Mouse (Mus musculus) hindbrain, embryonic 13.5 days (tissue): ENCODE measurements around the gene Ptdss2. TPM values are rescaled to one million over a fixed set of nuclear protein-coding genes. Genes with fewer than 3 reads are reported as not detected.
A peak's percentile ranks its signal among the peaks of the same experiment; 100 is the strongest.

Experiments used
- ATAC-seq: fragments of 200-750 bp; cut with Nextera tagmentation; 2 replicates; pipeline ENCODE4 v1.8.0; 2017; ENCODE audit warnings: moderate TSS enrichment; ENCODE audit not compliant: low FRiP score
- H3K27ac ChIP-seq: fragments of 300-500 bp; sonication (generic); 2 replicates; pipeline ENCODE4 v1.5.1; 2015; ENCODE audit warnings: inconsistent platforms, mild to moderate bottlenecking, moderate library complexity
- H3K27me3 ChIP-seq: fragments of 300-500 bp; sonication (generic); 2 replicates; pipeline ENCODE4 v1.6.1; 2015; ENCODE audit warnings: mild to moderate bottlenecking, inconsistent platforms
- H3K36me3 ChIP-seq: fragments of 300-500 bp; sonication (generic); 2 replicates; pipeline ENCODE4 v1.6.1; 2015; ENCODE audit warnings: mild to moderate bottlenecking, inconsistent platforms
- H3K4me1 ChIP-seq: fragments of 300-500 bp; sonication (generic); replicated peaks from 2 replicates; pipeline ENCODE4 v1.6.1; 2015; ENCODE audit warnings: inconsistent platforms
- H3K4me2 ChIP-seq: fragments of 300-500 bp; sonication (generic); 2 replicates; pipeline ENCODE4 v1.6.1; 2015; ENCODE audit warnings: inconsistent platforms, mild to moderate bottlenecking, moderate library complexity
- H3K4me3 ChIP-seq: fragments of 300-500 bp; sonication (generic); 2 replicates; pipeline ENCODE4 v1.5.1; 2015; ENCODE audit warnings: mild to moderate bottlenecking, inconsistent platforms
- H3K9ac ChIP-seq: fragments of 300-500 bp; sonication (generic); 2 replicates; pipeline ENCODE4 v1.6.1; 2015; ENCODE audit warnings: mild to moderate bottlenecking, inconsistent platforms
- H3K9me3 ChIP-seq: fragments of 300-500 bp; sonication (generic); 2 replicates; pipeline ENCODE4 v1.6.1; 2016; ENCODE audit warnings: inconsistent platforms
- WGBS: fragments of 180-500 bp; shearing (Covaris S2); methylation state at CpG from one replicate; pipeline ENCODE4 v1.1.7; 2015; 5-methylcytosine and 5-hydroxymethylcytosine counted together
- polyA plus RNA-seq: library from polyadenylated mRNA; unstranded; fragments of >200 nt; fragmentation: Nextera tagmentation; extraction: Ambion mirVana; gene quantifications from 2 replicates; pipeline ENCODE4 v1.2.1, GENCODE M21; 2015

The Ptdss2 gene
- polyA plus RNA-seq, 1 experiment from 2014 or later, result 83.6 TPM

DNA sequence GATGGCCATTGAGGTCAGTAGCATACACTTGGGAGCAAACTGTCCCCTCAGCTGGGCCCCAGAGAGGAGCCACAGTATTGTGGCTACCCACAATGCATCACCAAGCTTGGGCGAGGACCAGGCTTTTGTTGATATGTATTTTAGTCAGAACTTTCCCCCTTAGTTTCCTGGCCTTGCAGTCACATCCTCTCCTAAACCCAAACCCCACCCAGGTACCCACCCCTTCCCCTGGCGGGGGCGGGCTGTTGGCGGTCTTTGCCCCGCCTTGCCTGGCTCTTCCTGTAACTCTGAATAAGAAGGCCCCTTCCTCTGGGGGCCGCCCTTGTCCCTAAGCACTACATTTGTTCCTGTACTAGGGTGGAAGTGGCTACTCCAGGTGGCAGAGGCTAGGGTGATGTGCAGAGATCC, 25.5 kb upstream of the Ptdss2 start:
- no peaks in the 10 kb centered on the region for H3K36me3 ChIP-seq
- no peak for ATAC-seq
- H3K4me2 ChIP-seq, result no peak overlapping the region
- no peak overlapping the region for H3K9ac ChIP-seq
- H3K4me3 ChIP-seq, result no peak overlapping the region
- no peaks in the 10 kb centered on the region for H3K9me3 ChIP-seq
- H3K27ac ChIP-seq, result no peak overlapping the region
- H3K4me1 ChIP-seq, result peaks cover 24% of the 10 kb centered on the region
- H3K27me3 ChIP-seq, result peaks cover 72% of the 10 kb centered on the region
- 51% methylated on average over 6 of the region's 6 CpGs for WGBS

DNA sequence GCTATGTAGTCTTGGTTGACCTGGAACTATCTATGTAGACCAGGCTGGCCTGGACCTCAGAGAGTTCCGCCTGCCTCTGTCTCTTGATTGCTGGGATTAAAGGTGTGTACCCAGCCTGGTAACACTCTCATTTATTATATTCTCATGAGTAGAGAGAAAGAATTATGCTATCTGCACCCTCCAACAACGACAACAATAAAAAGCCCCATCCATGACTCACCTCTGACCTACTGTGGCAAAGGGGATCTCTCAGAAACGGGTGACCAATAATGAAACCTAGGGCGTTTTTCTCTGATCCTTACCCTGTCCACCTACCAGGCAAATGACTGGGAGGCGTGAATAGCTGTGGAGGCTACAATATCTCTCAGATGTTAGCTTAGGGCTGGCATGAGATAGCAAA, 25.0 kb upstream of the Ptdss2 start:
- no peak overlapping the region for H3K4me3 ChIP-seq
- H3K27ac ChIP-seq, result no peak overlapping the region
- H3K4me1 ChIP-seq, result peaks cover 22% of the 10 kb centered on the region
- WGBS, result 81% methylated on average over 5 of the region's 5 CpGs
- H3K9me3 ChIP-seq, result no peaks in the 10 kb centered on the region
- ATAC-seq, result no peak
- H3K9ac ChIP-seq, result no peak overlapping the region
- H3K27me3 ChIP-seq, result peaks cover 72% of the 10 kb centered on the region
- H3K4me2 ChIP-seq, result no peak overlapping the region
- H3K36me3 ChIP-seq, result no peaks in the 10 kb centered on the region

DNA sequence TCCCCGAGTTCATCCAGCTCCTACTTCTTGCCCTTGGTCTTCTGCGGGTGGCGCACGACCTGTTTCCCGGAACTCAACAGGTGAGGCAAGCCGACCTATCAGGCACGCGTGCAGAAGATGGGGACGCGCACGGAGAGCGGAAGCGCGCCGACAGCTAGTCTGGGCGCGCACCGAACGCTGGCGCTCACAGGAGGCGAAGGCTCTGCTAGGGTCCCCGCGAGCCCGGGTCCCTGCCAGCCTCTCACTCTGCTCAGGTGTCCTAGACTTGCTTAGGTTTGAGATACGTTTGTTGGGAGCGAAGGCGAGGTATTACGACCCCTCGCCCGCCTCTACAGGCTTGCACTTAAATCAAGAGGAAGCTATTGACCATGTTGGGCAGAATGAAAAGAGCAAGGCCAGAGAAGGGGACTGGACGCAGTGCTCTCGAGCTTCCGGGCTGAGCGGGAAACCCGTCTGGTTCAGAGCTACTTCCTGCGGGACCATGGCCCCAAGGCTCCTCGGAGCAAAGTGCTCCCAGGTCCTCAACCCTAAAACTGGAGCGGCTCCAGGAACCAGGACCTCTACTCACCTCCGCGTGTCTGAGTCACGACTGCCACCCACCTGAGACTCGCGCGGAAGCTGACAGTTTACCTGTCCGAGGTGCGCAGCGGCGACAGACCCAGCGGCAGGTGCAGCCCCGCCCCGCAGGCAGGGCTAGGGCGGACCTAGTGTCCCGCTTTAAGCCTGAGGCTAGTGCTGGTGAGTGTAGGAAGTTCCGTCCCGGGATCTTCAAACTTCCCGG, 22.1 kb upstream of the Ptdss2 start, which contains the start of gene Sigirr:
Gene Sigirr (minus strand): TSS at position 662 of the 781 bp plus-strand sequence.
- H3K36me3 ChIP-seq, result no peaks in the 10 kb centered on the region
- peak within 1 kb of the TSS; percentile 63 for H3K9ac ChIP-seq
- no peaks in the 10 kb centered on the region for H3K9me3 ChIP-seq
- H3K4me1 ChIP-seq, result peaks cover 12% of the 10 kb centered on the region
- 1% methylated on average over 56 of the region's 56 CpGs for WGBS
- H3K4me3 ChIP-seq, result peak within 1 kb of the TSS; percentile 45
- no peak for ATAC-seq
- peaks cover 66% of the 10 kb centered on the region for H3K27me3 ChIP-seq
- peak within 1 kb of the TSS; percentile 77 for H3K4me2 ChIP-seq
- H3K27ac ChIP-seq, result no peak within 1 kb of the TSS

DNA sequence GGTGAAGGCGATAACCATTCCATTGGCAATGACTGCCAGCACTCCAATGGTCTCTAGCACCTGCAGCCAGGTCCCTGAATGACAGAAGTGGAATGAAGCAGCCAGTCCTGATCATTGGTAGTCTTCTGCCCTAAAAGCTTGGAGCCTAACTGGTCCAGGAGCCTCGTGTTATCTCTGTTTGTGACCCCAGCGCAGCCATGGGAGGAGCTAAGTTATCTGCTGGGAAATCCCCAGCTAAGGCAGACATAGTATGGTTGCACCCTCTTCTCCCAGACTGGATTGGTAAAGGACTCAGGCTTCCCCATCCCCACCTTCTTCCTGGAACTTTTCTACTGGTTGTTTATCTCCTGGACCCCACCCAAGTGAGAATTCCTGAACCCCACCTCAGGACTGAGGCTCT, 19.0 kb upstream of the Ptdss2 start:
- no peak overlapping the region for H3K4me3 ChIP-seq
- no peak for ATAC-seq
- H3K4me2 ChIP-seq, result no peak overlapping the region
- no peaks in the 10 kb centered on the region for H3K36me3 ChIP-seq
- peaks cover 12% of the 10 kb centered on the region for H3K4me1 ChIP-seq
- H3K9me3 ChIP-seq, result no peaks in the 10 kb centered on the region
- no peak overlapping the region for H3K9ac ChIP-seq
- peaks cover 51% of the 10 kb centered on the region for H3K27me3 ChIP-seq
- WGBS, result 67% methylated on average over 3 of the region's 3 CpGs
- H3K27ac ChIP-seq, result no peak overlapping the region

DNA sequence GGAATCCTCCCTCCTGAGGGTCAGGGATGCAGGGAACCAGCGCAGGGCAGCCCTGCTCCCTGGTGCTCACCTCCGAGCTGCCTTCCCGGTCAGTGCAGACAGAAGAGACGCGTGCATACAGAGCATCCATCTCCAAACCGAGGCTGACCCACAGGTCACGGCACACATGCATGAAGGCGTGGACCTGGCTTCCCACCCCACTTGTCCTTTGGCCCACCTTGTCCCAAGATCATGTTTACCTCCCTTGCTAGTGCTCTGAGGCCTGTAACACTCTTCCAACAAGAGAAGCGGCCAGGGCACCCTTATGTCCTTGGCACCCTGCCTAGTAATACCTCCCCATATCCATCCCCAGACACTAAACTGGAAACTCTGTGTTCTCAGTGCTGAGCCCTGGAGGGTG, 6.3 kb upstream of the Ptdss2 start:
- H3K27ac ChIP-seq, result no peak overlapping the region
- no peak overlapping the region for H3K4me3 ChIP-seq
- ATAC-seq, result no peak

DNA sequence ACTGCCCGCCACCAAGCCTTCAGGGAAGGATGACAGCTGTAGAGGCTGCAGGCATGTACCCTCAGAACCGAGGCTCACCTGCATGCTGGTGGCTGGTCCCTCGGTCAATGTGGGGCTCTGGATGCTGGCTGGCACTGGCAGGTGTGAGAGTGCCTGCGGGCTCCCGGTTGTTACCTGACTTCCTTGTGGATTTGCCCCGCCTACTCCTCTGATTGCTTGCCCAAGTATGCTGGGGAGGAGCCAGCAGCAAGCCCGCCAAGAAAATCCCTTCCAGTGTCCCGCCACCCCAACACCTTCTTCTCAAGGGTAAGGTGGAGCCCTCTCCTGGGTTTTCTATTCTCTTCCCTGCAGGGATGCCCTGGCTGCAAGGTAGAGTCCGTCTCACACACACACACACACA, 4.5 kb upstream of the Ptdss2 start, which contains the start of gene Ano9:
Gene Ano9 (minus strand): TSS at position 171 of the 400 bp plus-strand sequence.
- no peak within 1 kb of the TSS for H3K4me2 ChIP-seq
- H3K9ac ChIP-seq, result no peak within 1 kb of the TSS
- H3K4me1 ChIP-seq, result no peaks in the 10 kb centered on the region
- H3K36me3 ChIP-seq, result no peaks in the 10 kb centered on the region
- WGBS, result 20% methylated on average over 9 of the region's 9 CpGs
- H3K27ac ChIP-seq, result no peak within 1 kb of the TSS
- no peak for ATAC-seq
- peaks cover 19% of the 10 kb centered on the region for H3K27me3 ChIP-seq
- no peaks in the 10 kb centered on the region for H3K9me3 ChIP-seq
- no peak within 1 kb of the TSS for H3K4me3 ChIP-seq

More for the DNA sequence above, 6.3 kb upstream of the Ptdss2 start:
- Histone ChIP-seq H3K36me3 (no peaks in the 10 kb centered on the region), H3K4me1 (no peaks in the 10 kb centered on the region), H3K9ac (no peak overlapping the region), H3K9me3 (no peaks in the 10 kb centered on the region), H3K4me2 (no peak overlapping the region), H3K27me3 (peaks cover 19% of the 10 kb centered on the region)
- WGBS, result 88% methylated on average over 9 of the region's 9 CpGs

DNA sequence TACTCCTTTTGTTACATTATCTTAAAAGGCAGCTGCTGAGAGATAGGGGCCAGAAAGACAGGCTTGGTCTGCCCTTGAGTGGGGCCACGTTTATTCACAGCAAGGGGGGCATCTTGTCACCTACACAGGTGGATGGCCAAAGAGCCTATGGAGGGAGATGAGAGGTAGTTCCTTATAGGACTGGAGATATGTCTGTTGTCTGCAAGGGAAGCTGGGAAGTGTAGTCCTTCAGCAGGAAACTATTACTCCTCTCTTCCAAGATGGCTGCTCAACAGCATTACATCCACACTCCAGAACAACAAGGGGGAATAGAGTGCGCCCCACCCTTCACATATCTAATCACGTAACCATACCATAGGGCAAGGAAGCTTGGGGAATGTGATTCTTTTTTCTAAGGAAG, 2.7 kb upstream of the Ptdss2 start:
- Histone ChIP-seq H3K4me2 (no peak overlapping the region), H3K4me1 (0 out of 2 replicates have a peak, but pooled peaks cover 5% of the 10 kb centered on the region), H3K27ac (no peak overlapping the region), H3K4me3 (no peak overlapping the region), H3K27me3 (peaks cover 19% of the 10 kb centered on the region), H3K9me3 (no peaks in the 10 kb centered on the region), H3K36me3 (no peaks in the 10 kb centered on the region), H3K9ac (no peak overlapping the region)
- no peak for ATAC-seq
- WGBS, result 77% methylated on average over 3 of the region's 3 CpGs

DNA sequence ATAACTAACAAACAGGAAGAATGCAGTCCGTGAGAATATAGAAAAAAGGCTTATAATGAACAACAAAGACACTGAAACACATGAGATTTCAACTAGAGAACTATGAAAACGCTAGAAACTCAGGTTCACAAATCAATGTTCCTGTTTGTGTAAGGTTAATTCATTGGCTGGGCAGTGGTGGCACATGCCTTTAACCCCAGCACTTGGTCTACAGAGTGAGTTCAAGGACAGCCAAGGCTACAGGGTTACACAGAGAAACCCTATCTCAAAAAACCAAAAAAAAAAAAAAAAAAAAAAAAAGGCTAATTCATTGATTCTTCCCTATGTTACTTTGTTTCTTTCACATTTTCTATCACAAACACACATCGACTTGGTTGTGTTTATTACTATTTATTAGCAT, 1.6 kb upstream of the Ptdss2 start:
- Histone ChIP-seq H3K4me2 (no peak overlapping the region), H3K9ac (no peak overlapping the region), H3K4me1 (0 out of 2 replicates have a peak, but pooled peaks cover 5% of the 10 kb centered on the region), H3K27ac (no peak overlapping the region), H3K27me3 (peaks cover 18% of the 10 kb centered on the region), H3K36me3 (no peaks in the 10 kb centered on the region), H3K9me3 (no peaks in the 10 kb centered on the region), H3K4me3 (no peak overlapping the region)
- WGBS, result 90% methylated on average over 3 of the region's 3 CpGs
- ATAC-seq, result no peak

DNA sequence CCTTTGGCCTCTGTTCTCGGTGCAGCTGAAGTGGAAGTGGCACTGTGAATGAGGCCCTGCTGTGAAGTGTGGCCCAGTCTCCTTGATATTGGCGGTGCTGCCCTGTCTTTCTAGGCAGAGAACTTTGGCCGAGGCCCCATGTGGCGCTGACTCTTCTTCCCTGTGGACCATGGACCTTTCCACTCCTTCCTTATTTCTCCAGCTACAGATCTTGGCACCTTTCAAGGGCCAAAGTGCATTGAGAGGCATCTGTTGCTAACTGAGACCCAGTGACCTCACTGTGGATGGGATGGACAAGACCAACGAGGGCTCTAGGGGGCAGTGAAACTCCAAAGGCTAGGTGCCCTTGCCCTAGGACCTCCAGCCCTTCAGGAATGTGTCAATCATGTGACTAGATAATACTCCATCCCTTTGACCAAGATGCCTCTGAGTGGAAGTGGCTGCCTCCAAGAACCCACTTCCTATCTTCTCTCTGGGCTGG, 1.1 kb upstream of the Ptdss2 start:
- no peak overlapping the region for H3K27ac ChIP-seq
- H3K36me3 ChIP-seq, result no peaks in the 10 kb centered on the region
- H3K9ac ChIP-seq, result no peak overlapping the region
- H3K4me3 ChIP-seq, result no peak overlapping the region
- ATAC-seq, result no peak
- 80% methylated on average over 5 of the region's 5 CpGs for WGBS
- H3K4me1 ChIP-seq, result 0 out of 2 replicates have a peak, but pooled peaks cover 5% of the 10 kb centered on the region
- no peaks in the 10 kb centered on the region for H3K9me3 ChIP-seq
- H3K4me2 ChIP-seq, result no peak overlapping the region
- H3K27me3 ChIP-seq, result peaks cover 15% of the 10 kb centered on the region; the same call in 1 of the 2 replicates

DNA sequence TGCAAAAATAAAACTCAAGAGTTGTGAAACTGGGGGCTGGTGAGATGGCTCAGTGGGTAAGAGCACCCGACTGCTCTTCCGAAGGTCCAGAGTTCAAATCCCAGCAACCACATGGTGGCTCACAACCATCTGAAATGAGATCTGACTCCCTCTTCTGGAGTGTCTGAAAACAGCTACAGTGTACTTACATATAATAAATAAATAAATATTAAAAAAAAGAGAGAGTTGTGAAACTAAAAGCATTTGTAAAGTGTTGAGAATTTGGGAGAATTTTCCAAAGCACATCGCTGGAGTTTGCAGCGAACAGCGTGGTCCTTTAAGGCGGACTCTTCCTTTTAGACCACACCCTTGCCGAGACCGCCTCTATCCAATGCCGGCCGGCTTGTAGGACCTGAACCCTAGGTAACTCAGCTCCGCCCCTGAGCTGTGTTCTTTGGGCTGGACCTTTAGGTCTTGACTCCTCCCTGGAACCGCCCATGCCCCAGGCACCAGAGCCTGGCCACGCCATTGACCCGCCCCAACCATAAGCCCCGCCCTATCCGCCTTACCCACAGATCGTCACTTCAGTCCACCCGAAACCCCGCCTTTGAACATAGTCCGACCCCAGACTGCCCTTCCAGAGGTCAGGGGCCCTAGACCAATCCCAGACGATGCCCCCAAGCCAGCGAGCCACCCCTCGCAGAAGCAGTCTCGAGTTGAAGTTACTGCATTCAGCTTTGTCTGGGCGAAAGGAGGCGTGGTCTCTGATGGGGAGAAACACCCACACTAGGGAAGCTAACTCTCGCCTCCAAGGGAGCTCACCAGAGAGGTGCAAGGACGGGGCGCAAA, 721 bp downstream of the Ptdss2 start:
- 2% methylated on average over 29 of the region's 29 CpGs for WGBS
- H3K4me1 ChIP-seq, result 0 out of 2 replicates have a peak, but pooled peaks cover 5% of the 10 kb centered on the region
- peak; percentile 96 for ATAC-seq

DNA sequence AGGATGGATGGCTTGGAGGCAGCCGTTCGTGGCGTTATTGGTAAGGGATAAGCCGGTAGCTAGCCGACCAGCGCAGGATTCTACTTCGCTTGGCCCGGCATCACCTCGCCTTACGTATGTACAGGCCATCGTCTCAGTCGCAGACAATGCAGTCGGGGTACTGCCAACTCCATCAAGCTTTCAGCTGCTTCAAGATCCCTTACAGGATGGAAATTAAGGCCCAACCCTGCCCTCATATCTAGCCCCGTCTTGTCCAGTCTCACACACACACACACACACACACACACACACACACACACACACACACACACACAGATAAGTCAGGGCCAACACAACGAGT, 1.3 kb downstream of the Ptdss2 start:
- H3K27me3 ChIP-seq, result no peaks in the 10 kb centered on the region
- H3K27ac ChIP-seq, result peak overlapping the region; percentile 89
- peak overlapping the region; percentile 60 for H3K4me3 ChIP-seq
- 0 out of 2 replicates have a peak, but pooled peaks cover 5% of the 10 kb centered on the region for H3K4me1 ChIP-seq
- 4% methylated on average over 15 of the region's 15 CpGs for WGBS
- H3K9ac ChIP-seq, result peak overlapping the region; percentile 76
- peak; percentile 44; the same call in 1 of the 2 replicates for ATAC-seq
- H3K36me3 ChIP-seq, result no peaks in the 10 kb centered on the region
- H3K9me3 ChIP-seq, result no peaks in the 10 kb centered on the region
- peak overlapping the region; percentile 67 for H3K4me2 ChIP-seq

More for the DNA sequence above, 721 bp downstream of the Ptdss2 start:
- H3K4me2 ChIP-seq, result peak overlapping the region; percentile 67
- no peaks in the 10 kb centered on the region for H3K36me3 ChIP-seq
- no peaks in the 10 kb centered on the region for H3K9me3 ChIP-seq
- H3K27me3 ChIP-seq, result 0 out of 2 replicates have a peak, but pooled peaks cover 4% of the 10 kb centered on the region
- peak overlapping the region; percentile 60 for H3K4me3 ChIP-seq
- H3K27ac ChIP-seq, result peak overlapping the region; percentile 89
- peak overlapping the region; percentile 76 for H3K9ac ChIP-seq
